Mouse (Mus musculus) spleen, adult 2 months (tissue): Measurements from ENCODE around the gene Syna.

Experiments
- CTCF ChIP-seq: fragments of 200-500 bp; IDR thresholded peaks from 2 replicates; pipeline ENCODE4 v1.5.1; 2011; ENCODE audit warnings: mild to moderate bottlenecking, inconsistent platforms; ENCODE audit not compliant: insufficient read depth, insufficient read length, insufficient replicate concordance; ENCODE audit errors: extremely low read depth
- POLR2A ChIP-seq: fragments of 200-500 bp; IDR thresholded peaks from 2 replicates; pipeline ENCODE4 v1.6.1; 2011; ENCODE audit warnings: low read depth, low read length, inconsistent platforms

GRCm38 (mm10) chr5:134568030-134568429, 8.1 kb upstream of the Syna start:
- no peak for TF ChIP-seq POLR2A
- no peak for TF ChIP-seq CTCF
